Mouse (Mus musculus): Measurements from ENCODE around the gene Pkp3.

DNA sequence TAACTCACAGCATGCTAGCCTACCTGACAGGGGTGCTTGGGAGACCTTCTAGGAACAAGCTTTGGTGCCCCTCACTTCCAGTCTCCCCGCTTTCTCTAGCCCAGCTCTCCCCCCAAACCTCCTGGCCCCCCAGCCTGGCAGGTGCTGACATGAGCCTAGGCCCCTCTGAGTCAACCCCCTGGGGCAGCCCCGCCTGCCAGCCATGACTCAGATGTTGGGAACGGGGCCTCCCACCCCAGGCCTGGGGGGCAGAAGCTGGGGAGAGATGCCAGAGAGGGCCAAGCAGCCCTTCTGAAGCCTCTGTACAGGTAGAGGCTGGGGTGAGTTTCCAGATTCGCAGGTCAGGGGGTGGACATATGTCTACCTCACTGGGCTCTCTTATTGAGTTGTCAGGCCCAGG lies 858 bp downstream of the Pkp3 start:
- TF ChIP-seq CTCF (IDR thresholded peaks at IDR 0.05; ENCODE audit: low read depth, low read length) (no peak), POLR2A (IDR thresholded peaks at IDR 0.05; ENCODE audit: borderline replicate concordance, low read depth, low read length) (no peak)
